Mouse (Mus musculus): Measurements from ENCODE around the gene Pcmtd2.

GRCm38 (mm10) chr2:181845709-181846394, 8.2 kb downstream of the Pcmtd2 start:
- TF ChIP-seq CTCF (IDR thresholded peaks at IDR 0.05; ENCODE audit: control insufficient read depth, insufficient read depth, insufficient replicate concordance, low read depth, low read length): no peak
- TF ChIP-seq POLR2A (IDR thresholded peaks at IDR 0.05; ENCODE audit: control insufficient read depth, low read depth, low read length): no peak

All from testis, adult 2 months (tissue).